Mouse (Mus musculus) limb, embryonic 11.5 days (tissue): ENCODE results near the gene Pml. TPM values are rescaled to one million over a fixed set of nuclear protein-coding genes. Genes with fewer than 3 reads are reported as not detected.

Source experiments
- microRNA-seq: library from miRNA; unstranded; fragments of <30 nt; microRNA quantifications from one replicate; pipeline ENCODE4, GENCODE M21; 2016
- polyA plus RNA-seq: library from polyadenylated mRNA; unstranded; fragments of >200 nt; fragmentation: Nextera tagmentation; extraction: Ambion mirVana; gene quantifications from 2 replicates; pipeline ENCODE4 v1.2.1, GENCODE M21; 2014

Gene Pml
- polyA plus RNA-seq, 1 experiment from 2014 or later: 18.7 TPM

Small RNA genes lying within 50 kb of the gene (microRNA-seq; reads per million reads assigned to microRNA genes)
- gene Mir6385: not detected

Other genes starting within 250 kb of the Pml start
- 0.12 TPM in 1 of 2 replicates, not detected in the other for gene Cyp11a1, start 243.4 kb downstream of the Pml start, polyA plus RNA-seq
- 53.7 and 57.5 TPM in 2 replicates for gene Stra6, start 186.0 kb downstream of the Pml start, polyA plus RNA-seq
- gene Ccdc33, start 131.0 kb downstream of the Pml start, polyA plus RNA-seq: 0.17 TPM in 1 of 2 replicates, not detected in the other
- 30.8 and 37.6 TPM in 2 replicates for gene Islr, start 45.5 kb downstream of the Pml start, polyA plus RNA-seq
- gene Islr2, start 45.5 kb downstream of the Pml start, polyA plus RNA-seq: 0.48 and 0.60 TPM in 2 replicates
- gene Stoml1, start 3.4 kb upstream of the Pml start, polyA plus RNA-seq: 19.2 and 24.3 TPM in 2 replicates
- 15.1 and 16.0 TPM in 2 replicates for gene Loxl1, start 63.4 kb upstream of the Pml start, polyA plus RNA-seq
- gene Tbc1d21, start 120.7 kb upstream of the Pml start, polyA plus RNA-seq: not detected in 2 replicates
- gene Insyn1, start 238.8 kb upstream of the Pml start, polyA plus RNA-seq: 1.7 and 2.2 TPM in 2 replicates